Mouse (Mus musculus): ENCODE data around the gene Amy2a3. TPM values are rescaled to one million over a fixed set of nuclear protein-coding genes. Genes with fewer than 3 reads are reported as not detected.
"Not testable (repeated sequence)": the region's sequence is repeated elsewhere in the genome, so short reads cannot be mapped to it uniquely, and the experiment has no call there.

Amy2a3 gene
- polyA plus RNA-seq (2017; shearing (Covaris generic)), result not detected

DNA sequence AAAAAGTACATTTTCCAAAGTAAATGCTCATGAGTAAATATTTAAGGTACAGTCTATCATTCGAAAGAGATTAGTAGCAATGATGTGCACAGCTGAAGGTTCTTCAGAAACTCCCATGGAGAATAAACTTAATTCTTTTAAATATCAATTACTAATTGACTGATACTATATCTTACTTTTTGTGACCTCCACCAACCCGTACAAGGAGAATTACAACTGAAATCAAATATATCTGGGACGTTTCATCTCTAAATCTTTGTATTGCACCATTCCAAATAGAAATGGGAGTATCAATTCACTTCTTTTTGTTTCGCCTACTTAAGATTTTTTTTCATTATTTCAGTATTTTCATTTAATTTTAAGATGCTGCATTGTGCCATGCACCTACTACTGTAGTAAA, at the start of gene Amy2a3:
Gene Amy2a3, minus strand, starts transcription at position 101 of the 400 bp plus-strand sequence.
- not testable (repeated sequence) for ATAC-seq

DNA sequence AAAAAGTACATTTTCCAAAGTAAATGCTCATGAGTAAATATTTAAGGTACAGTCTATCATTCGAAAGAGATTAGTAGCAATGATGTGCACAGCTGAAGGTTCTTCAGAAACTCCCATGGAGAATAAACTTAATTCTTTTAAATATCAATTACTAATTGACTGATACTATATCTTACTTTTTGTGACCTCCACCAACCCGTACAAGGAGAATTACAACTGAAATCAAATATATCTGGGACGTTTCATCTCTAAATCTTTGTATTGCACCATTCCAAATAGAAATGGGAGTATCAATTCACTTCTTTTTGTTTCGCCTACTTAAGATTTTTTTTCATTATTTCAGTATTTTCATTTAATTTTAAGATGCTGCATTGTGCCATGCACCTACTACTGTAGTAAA, 32.7 kb upstream of the Amy2a3 start, which contains the start of gene Amy2a2:
Gene Amy2a2, minus strand, starts transcription at position 101 of the 400 bp plus-strand sequence.
- ATAC-seq, result not testable (repeated sequence)

DNA sequence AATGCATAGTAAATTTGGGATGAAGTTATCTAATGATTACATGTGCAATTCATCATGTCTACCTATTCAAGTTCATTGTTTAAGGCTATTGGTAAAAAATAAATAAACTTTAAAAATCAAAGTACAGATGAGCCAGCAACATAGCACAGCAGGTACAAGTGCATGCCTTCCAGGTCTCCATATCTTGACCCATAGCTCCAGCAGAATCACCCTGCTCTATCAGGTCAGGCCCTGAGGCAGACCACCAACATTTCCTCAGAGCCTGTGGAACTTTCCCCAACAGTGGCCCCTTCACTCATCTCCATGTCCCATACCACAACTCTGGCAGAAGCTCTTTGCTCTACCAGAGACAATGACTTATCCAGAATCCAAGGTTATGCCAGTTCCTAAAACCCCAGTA, 21.6 kb upstream of the Amy2a3 start:
- ATAC-seq, result not testable (repeated sequence)

DNA sequence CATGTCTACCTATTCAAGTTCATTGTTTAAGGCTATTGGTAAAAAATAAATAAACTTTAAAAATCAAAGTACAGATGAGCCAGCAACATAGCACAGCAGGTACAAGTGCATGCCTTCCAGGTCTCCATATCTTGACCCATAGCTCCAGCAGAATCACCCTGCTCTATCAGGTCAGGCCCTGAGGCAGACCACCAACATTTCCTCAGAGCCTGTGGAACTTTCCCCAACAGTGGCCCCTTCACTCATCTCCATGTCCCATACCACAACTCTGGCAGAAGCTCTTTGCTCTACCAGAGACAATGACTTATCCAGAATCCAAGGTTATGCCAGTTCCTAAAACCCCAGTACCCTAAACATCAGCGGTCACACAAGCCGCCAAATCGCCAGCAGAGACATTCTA, 10.9 kb downstream of the Amy2a3 start:
- not testable (repeated sequence) for ATAC-seq

DNA sequence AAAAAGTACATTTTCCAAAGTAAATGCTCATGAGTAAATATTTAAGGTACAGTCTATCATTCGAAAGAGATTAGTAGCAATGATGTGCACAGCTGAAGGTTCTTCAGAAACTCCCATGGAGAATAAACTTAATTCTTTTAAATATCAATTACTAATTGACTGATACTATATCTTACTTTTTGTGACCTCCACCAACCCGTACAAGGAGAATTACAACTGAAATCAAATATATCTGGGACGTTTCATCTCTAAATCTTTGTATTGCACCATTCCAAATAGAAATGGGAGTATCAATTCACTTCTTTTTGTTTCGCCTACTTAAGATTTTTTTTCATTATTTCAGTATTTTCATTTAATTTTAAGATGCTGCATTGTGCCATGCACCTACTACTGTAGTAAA, 32.5 kb downstream of the Amy2a3 start, which contains the start of gene Amy2a4:
Gene Amy2a4, minus strand, starts transcription at position 101 of the 400 bp plus-strand sequence.
- ATAC-seq, result not testable (repeated sequence)

DNA sequence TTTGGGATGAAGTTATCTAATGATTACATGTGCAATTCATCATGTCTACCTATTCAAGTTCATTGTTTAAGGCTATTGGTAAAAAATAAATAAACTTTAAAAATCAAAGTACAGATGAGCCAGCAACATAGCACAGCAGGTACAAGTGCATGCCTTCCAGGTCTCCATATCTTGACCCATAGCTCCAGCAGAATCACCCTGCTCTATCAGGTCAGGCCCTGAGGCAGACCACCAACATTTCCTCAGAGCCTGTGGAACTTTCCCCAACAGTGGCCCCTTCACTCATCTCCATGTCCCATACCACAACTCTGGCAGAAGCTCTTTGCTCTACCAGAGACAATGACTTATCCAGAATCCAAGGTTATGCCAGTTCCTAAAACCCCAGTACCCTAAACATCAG, 43.6 kb downstream of the Amy2a3 start:
- not testable (repeated sequence) for ATAC-seq

DNA sequence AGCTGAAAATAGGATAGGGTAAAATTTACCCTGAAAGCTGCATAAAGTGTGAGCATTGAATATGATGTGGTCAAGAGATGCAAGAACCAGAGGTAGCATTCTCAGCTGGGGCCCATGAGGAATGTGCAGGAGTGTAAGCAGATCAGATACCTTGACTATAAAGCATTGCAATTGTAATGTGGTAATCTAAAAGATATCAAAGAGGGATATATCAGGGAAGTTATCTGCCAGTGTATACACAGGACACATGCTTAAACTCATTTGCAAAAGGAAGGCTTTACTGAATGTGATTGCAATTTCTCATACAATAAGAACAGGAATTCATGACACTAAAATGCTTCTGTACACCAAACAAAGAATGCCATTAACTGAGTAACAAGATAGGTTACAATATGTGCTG, 44.3 kb downstream of the Amy2a3 start:
- not testable (repeated sequence) for ATAC-seq

Other genes with a start within 250 kb of the Amy2a3 start
- not detected for gene Amy2a5, start 65.2 kb downstream of the Amy2a3 start, polyA plus RNA-seq (2017; shearing (Covaris generic))
- gene Amy2a4, start 32.6 kb downstream of the Amy2a3 start, polyA plus RNA-seq (2017; shearing (Covaris generic)), result not detected
- not detected for gene Amy2a2, start 32.6 kb upstream of the Amy2a3 start, polyA plus RNA-seq (2017; shearing (Covaris generic))
- gene Amy2a1, start 208.4 kb upstream of the Amy2a3 start, polyA plus RNA-seq (2017; shearing (Covaris generic)), result not detected

Data from CD4-positive, CD25-positive, alpha-beta regulatory T cell, adult 4 months (primary cell).